Mouse (Mus musculus): ENCODE data around the gene Spata21. TPM values are rescaled to one million over a fixed set of nuclear protein-coding genes. Genes with fewer than 3 reads are reported as not detected.

Gene Spata21
- total RNA-seq (2022): not detected

- DNase-seq (ENCODE audit: low spot score in 2 of 2): no peak
Observed at GRCm38 (mm10) chr4:141088033-141088432, at the start of gene Spata21. Gene Spata21 (plus strand): TSS chr4:141088333.

GRCm38 (mm10) chr4:141041117-141041516, 47.0 kb upstream of the Spata21 start:
- no peak for DNase-seq (ENCODE audit: low spot score in 2 of 2)

GRCm38 (mm10) chr4:141044816-141045215, 43.3 kb upstream of the Spata21 start:
- DNase-seq (ENCODE audit: low spot score in 2 of 2): no peak

- DNase-seq (ENCODE audit: low spot score in 2 of 2): no peak
Observed at GRCm38 (mm10) chr4:141048810-141049475, 39.2 kb upstream of the Spata21 start.

- no peak for DNase-seq (ENCODE audit: low spot score in 2 of 2)
Observed at GRCm38 (mm10) chr4:141049476-141049835, 38.7 kb upstream of the Spata21 start.

GRCm38 (mm10) chr4:141052442-141052841, 35.7 kb upstream of the Spata21 start:
- no peak for DNase-seq (ENCODE audit: low spot score in 2 of 2)

GRCm38 (mm10) chr4:141053138-141053537, 35.0 kb upstream of the Spata21 start:
- no peak for DNase-seq (ENCODE audit: low spot score in 2 of 2)

- DNase-seq (ENCODE audit: low spot score in 2 of 2): no peak
Observed at GRCm38 (mm10) chr4:141053568-141054161, 34.5 kb upstream of the Spata21 start.

- no peak for DNase-seq (ENCODE audit: low spot score in 2 of 2)
Observed at GRCm38 (mm10) chr4:141056970-141057369, 31.2 kb upstream of the Spata21 start.

GRCm38 (mm10) chr4:141058835-141059234, 29.3 kb upstream of the Spata21 start:
- DNase-seq (ENCODE audit: low spot score in 2 of 2): no peak

GRCm38 (mm10) chr4:141059616-141060425, 28.3 kb upstream of the Spata21 start:
- no peak for DNase-seq (ENCODE audit: low spot score in 2 of 2)

GRCm38 (mm10) chr4:141060426-141061301, 27.5 kb upstream of the Spata21 start, which contains the start of gene Crocc:
Gene Crocc (minus strand): TSS chr4:141060550.
- peak; percentile 97 to 98 for DNase-seq (ENCODE audit: low spot score in 2 of 2)

- no peak for DNase-seq (ENCODE audit: low spot score in 2 of 2)
Observed at GRCm38 (mm10) chr4:141064104-141064659, 24.0 kb upstream of the Spata21 start.

GRCm38 (mm10) chr4:141065123-141065522, 23.0 kb upstream of the Spata21 start:
- peak; percentile 45 to 69 for DNase-seq (ENCODE audit: low spot score in 2 of 2)

- DNase-seq (ENCODE audit: low spot score in 2 of 2): peak; percentile 37 to 62
Observed at GRCm38 (mm10) chr4:141066709-141067515, 21.2 kb upstream of the Spata21 start.

GRCm38 (mm10) chr4:141067516-141068046, 20.6 kb upstream of the Spata21 start:
- DNase-seq (ENCODE audit: low spot score in 2 of 2): no peak

GRCm38 (mm10) chr4:141068655-141069054, 19.5 kb upstream of the Spata21 start:
- no peak for DNase-seq (ENCODE audit: low spot score in 2 of 2)

- peak; percentile 30 to 48 for DNase-seq (ENCODE audit: low spot score in 2 of 2)
Observed at GRCm38 (mm10) chr4:141069731-141070130, 18.4 kb upstream of the Spata21 start.

GRCm38 (mm10) chr4:141072502-141072901, 15.6 kb upstream of the Spata21 start:
- no peak for DNase-seq (ENCODE audit: low spot score in 2 of 2)

GRCm38 (mm10) chr4:141073661-141074060, 14.5 kb upstream of the Spata21 start:
- peak; percentile 83 to 90 for DNase-seq (ENCODE audit: low spot score in 2 of 2)
